Mouse (Mus musculus) heart, embryonic 15.5 days (tissue): ENCODE data around the gene Acap2. TPM values are rescaled to one million over a fixed set of nuclear protein-coding genes. Genes with fewer than 3 reads are reported as not detected.

Source experiments
- ATAC-seq: fragments of 200-750 bp; cut with Nextera tagmentation; replicated peaks from 2 replicates; pipeline ENCODE4 v1.8.0; 2017; ENCODE audit warnings: low read depth, moderate TSS enrichment; ENCODE audit not compliant: insufficient number of reproducible peaks, insufficient read depth, low FRiP score
- H3K27ac ChIP-seq: fragments of 300-500 bp; sonication (generic); 2 replicates; pipeline ENCODE4 v1.5.1; 2015; ENCODE audit warnings: mild to moderate bottlenecking, inconsistent platforms
- H3K27me3 ChIP-seq: fragments of 300-500 bp; sonication (generic); 2 replicates; pipeline ENCODE4 v1.6.1; 2015; ENCODE audit warnings: inconsistent platforms
- H3K36me3 ChIP-seq: fragments of 300-500 bp; sonication (generic); 2 replicates; pipeline ENCODE4 v1.6.1; 2015; ENCODE audit warnings: mild to moderate bottlenecking, inconsistent platforms
- H3K4me1 ChIP-seq: fragments of 300-500 bp; sonication (generic); replicated peaks from 2 replicates; pipeline ENCODE4 v1.6.1; 2015; ENCODE audit warnings: inconsistent platforms
- H3K4me2 ChIP-seq: fragments of 300-500 bp; sonication (generic); 2 replicates; pipeline ENCODE4 v1.6.1; 2015; ENCODE audit warnings: inconsistent platforms, mild to moderate bottlenecking, moderate library complexity
- H3K4me3 ChIP-seq: fragments of 300-500 bp; sonication (generic); 2 replicates; pipeline ENCODE4 v1.5.1; 2015; ENCODE audit warnings: mild to moderate bottlenecking, inconsistent platforms
- H3K9ac ChIP-seq: fragments of 300-500 bp; sonication (generic); 2 replicates; pipeline ENCODE4 v1.6.1; 2015; ENCODE audit warnings: mild to moderate bottlenecking, inconsistent platforms
- H3K9me3 ChIP-seq: fragments of 300-500 bp; sonication (generic); replicated peaks from 2 replicates; pipeline ENCODE4 v1.6.1; 2016; ENCODE audit warnings: inconsistent platforms
- WGBS: fragments of 180-500 bp; shearing (Covaris S2); methylation state at CpG from one replicate; pipeline ENCODE4 v1.1.7; 2015; ENCODE audit warnings: mixed read lengths; 5-methylcytosine and 5-hydroxymethylcytosine counted together
- polyA plus RNA-seq: library from polyadenylated mRNA; unstranded; fragments of >200 nt; fragmentation: Nextera tagmentation; extraction: Ambion mirVana; gene quantifications from 2 replicates; pipeline ENCODE4 v1.2.1, GENCODE M21; 2015

The Acap2 gene
- polyA plus RNA-seq, 1 experiment from 2014 or later = 10.6 TPM

DNA sequence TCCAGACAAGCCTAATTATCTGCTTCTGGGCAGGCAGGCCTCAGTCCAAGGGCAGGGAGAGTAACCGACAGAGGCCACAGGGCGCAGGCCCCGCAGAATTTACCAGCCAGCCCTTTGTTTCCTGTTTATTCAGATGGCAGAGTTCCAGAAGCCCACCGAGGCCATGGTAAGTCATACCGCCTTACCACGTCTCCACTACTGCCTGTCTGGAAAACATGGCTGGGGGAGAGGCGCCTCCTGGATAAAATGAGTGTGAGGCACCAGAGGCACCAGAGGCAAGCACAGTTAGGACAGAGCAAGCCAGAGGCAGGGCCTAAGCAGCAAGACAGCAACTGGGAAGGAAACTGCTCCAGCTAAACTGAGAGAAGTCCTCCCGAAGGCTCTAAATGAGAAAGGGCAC lies 65.5 kb downstream of the Acap2 start:
- Histone ChIP-seq H3K27ac (no peak overlapping the region), H3K9ac (no peak overlapping the region), H3K9me3 (no peaks in the 10 kb centered on the region), H3K36me3 (0 out of 2 replicates have a peak, but pooled peaks cover 3% of the 10 kb centered on the region), H3K4me2 (no peak overlapping the region), H3K4me3 (no peak overlapping the region), H3K27me3 (no peaks in the 10 kb centered on the region), H3K4me1 (no peaks in the 10 kb centered on the region)
- WGBS = 60% methylated on average over 8 of the region's 8 CpGs
- no peak for ATAC-seq

DNA sequence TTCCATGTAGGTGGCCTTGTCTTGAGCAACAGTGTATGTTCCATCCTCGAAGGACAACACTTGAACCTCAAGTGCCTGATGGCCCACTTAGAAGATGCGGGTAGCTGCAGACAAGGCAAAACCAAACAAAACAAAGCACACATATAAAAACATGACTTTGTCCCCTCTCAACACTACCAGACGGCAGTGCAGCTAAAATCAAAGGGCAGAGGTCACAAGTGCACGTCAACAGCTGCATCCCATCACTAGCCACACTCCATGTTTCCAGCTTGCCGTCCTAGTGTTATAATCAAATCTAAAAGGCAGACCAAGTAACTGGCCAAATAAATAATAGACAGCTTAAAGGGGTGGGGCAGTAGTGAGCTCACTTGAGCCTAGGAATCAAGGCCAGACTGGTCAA lies 69.5 kb downstream of the Acap2 start:
- H3K36me3 ChIP-seq = peaks cover 7% of the 10 kb centered on the region; the same call in 1 of the 2 replicates
- H3K4me1 ChIP-seq = no peaks in the 10 kb centered on the region
- no peaks in the 10 kb centered on the region for H3K9me3 ChIP-seq
- H3K27me3 ChIP-seq = no peaks in the 10 kb centered on the region
- no peak overlapping the region for H3K4me3 ChIP-seq
- ATAC-seq = no peak
- no peak overlapping the region for H3K27ac ChIP-seq
- 54% methylated on average over 5 of the region's 5 CpGs for WGBS
- no peak overlapping the region for H3K4me2 ChIP-seq
- H3K9ac ChIP-seq = no peak overlapping the region

DNA sequence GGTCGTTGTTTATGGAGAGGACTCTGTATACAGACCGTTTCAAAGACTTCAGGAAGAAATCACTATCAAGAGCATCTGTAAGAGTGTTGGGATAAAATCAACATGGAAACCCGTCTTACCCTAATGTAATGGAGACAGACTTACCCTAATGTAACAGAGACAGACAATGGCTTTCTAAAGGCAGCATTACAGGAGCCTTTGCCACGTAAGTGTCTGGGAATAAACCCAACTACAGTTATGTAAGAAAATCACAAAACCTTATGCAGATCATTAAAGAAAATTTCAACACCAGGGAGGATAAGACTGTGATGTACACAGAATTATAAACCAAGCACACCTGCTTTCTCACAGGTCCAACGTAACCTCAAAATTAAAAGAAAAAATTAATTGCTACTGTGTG lies 72.9 kb downstream of the Acap2 start:
- no peak for ATAC-seq
- 86% methylated on average over 5 of the region's 5 CpGs for WGBS
- no peaks in the 10 kb centered on the region for H3K4me1 ChIP-seq
- H3K36me3 ChIP-seq = peaks cover 7% of the 10 kb centered on the region; the same call in 1 of the 2 replicates
- no peak overlapping the region for H3K4me2 ChIP-seq
- H3K27me3 ChIP-seq = no peaks in the 10 kb centered on the region
- H3K9me3 ChIP-seq = no peaks in the 10 kb centered on the region
- no peak overlapping the region for H3K9ac ChIP-seq
- no peak overlapping the region for H3K27ac ChIP-seq
- no peak overlapping the region for H3K4me3 ChIP-seq

DNA sequence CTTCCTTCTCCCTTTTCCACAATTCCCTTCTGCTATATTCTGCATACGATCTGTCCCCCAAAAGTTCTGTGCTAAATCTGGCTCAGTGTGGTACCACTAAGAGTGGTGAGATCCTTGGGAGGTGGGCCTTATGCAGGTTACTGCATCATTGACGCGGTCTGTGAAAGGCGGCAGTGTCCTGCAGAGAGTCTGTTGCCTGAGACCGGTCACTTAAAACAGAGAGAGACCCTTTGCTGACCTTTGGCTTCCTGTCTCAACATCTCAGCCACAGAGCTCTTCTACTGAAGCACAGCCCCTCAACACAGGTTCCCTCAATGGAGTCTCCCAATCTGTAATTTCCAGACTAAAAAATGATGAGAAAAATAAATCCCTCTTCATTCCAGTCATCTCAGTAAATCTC lies 76.1 kb downstream of the Acap2 start:
- WGBS = 79% methylated on average over 5 of the region's 5 CpGs
- H3K9me3 ChIP-seq = no peaks in the 10 kb centered on the region
- no peak overlapping the region for H3K27ac ChIP-seq
- no peaks in the 10 kb centered on the region for H3K4me1 ChIP-seq
- H3K36me3 ChIP-seq = peaks cover 12% of the 10 kb centered on the region; the same call in 1 of the 2 replicates
- H3K4me2 ChIP-seq = no peak overlapping the region
- no peak for ATAC-seq
- no peak overlapping the region for H3K9ac ChIP-seq
- no peak overlapping the region for H3K4me3 ChIP-seq
- no peaks in the 10 kb centered on the region for H3K27me3 ChIP-seq

DNA sequence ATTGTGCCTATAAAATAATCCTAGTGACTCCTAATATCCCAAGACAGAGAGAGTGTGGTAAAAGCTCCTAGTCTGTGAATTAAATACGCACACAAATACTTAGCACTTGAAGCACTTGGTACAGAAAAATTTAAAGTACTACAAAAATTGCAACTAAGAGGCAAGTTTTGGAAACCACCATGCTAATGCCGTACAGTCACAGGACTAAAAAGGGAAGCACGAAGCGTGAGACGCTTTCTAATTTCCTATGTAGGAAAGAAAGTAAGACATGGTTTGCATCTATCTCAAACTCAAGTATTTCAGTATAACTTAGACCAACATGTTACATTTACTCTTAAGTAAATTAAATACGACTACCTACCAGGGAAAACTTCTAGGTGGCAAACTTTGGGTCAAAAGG lies 79.4 kb downstream of the Acap2 start:
- no peaks in the 10 kb centered on the region for H3K9me3 ChIP-seq
- no peak overlapping the region for H3K27ac ChIP-seq
- H3K27me3 ChIP-seq = no peaks in the 10 kb centered on the region
- no peak overlapping the region for H3K9ac ChIP-seq
- 94% methylated on average over 6 of the region's 6 CpGs for WGBS
- H3K4me2 ChIP-seq = no peak overlapping the region
- H3K4me1 ChIP-seq = no peaks in the 10 kb centered on the region
- ATAC-seq = no peak
- H3K36me3 ChIP-seq = peaks cover 23% of the 10 kb centered on the region
- no peak overlapping the region for H3K4me3 ChIP-seq

DNA sequence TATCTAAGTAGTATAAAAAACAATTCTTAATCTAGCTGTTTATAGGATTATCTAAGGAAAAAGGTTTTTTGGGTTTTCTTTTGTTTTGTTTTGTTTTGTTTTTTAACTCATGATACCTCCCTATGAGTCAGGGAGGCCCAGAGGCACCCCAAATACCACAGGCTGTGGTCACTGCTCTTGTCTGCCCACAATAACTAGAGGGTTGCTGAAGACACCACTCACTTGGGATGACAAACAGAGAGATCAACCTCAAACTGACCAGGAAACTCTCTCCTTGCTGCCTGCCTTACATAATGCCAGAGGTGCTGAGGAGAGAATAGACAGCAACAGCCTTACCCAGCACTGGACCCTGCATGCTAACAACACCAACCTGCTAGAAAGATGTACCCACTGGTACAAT lies 87.4 kb downstream of the Acap2 start:
- no peak overlapping the region for H3K4me2 ChIP-seq
- no peak overlapping the region for H3K9ac ChIP-seq
- H3K27ac ChIP-seq = no peak overlapping the region
- no peak overlapping the region for H3K4me3 ChIP-seq
- peaks cover 49% of the 10 kb centered on the region for H3K36me3 ChIP-seq
- no peaks in the 10 kb centered on the region for H3K9me3 ChIP-seq
- H3K27me3 ChIP-seq = no peaks in the 10 kb centered on the region
- H3K4me1 ChIP-seq = no peaks in the 10 kb centered on the region
- ATAC-seq = no peak

DNA sequence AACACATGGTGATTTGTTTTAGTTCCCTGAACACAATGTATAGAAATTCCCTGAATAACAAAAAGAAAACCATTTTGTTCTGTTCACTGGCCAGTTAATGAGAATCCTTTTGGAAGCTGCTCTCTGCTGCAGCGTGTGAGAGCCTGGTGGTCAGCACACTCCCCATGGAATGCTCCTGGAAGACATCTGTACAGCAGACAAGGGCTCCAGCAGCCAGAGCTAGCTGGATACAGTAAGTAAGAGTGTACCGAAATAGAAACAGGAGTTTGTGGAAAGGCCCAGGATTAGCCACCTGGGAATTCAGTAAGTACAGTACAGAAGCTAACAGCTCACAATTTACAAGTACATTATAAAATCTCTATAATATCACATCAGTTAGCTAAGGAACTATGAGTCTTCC lies 99.7 kb downstream of the Acap2 start:
- Histone ChIP-seq H3K36me3 (peaks cover 26% of the 10 kb centered on the region), H3K9ac (no peak overlapping the region), H3K9me3 (no peaks in the 10 kb centered on the region), H3K27ac (peak overlapping the region; percentile 55), H3K4me1 (0 out of 2 replicates have a peak, but pooled peaks cover 7% of the 10 kb centered on the region), H3K4me3 (no peak overlapping the region), H3K4me2 (no peak overlapping the region), H3K27me3 (no peaks in the 10 kb centered on the region)
- ATAC-seq = no peak; the same call in 1 of the 2 replicates
- 48% methylated on average over 2 of the region's 2 CpGs for WGBS

DNA sequence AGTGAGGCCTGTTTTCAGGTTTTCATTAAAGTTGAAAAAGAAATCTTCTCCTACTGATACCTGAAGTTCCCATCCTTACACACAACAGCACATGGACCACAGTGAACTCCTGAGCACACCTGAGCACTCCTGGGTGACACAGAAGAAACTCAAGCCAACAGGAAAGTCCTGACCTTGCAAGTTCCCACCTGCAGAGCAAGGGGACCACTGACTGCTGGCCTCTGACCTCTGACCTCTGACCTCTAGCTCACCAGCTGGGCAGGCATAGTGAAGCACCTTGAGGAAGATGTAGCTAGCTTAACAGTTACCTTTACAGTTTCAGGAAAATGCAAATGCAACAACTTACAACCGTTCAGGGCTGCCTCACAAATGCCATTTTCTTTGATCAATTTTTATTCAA lies 101.1 kb downstream of the Acap2 start:
- Histone ChIP-seq H3K4me3 (no peak overlapping the region), H3K9me3 (no peaks in the 10 kb centered on the region), H3K4me2 (no peak overlapping the region), H3K9ac (no peak overlapping the region), H3K36me3 (peaks cover 30% of the 10 kb centered on the region), H3K27ac (no peak overlapping the region), H3K4me1 (0 out of 2 replicates have a peak, but pooled peaks cover 7% of the 10 kb centered on the region), H3K27me3 (no peaks in the 10 kb centered on the region)
- WGBS = 84% methylated on average over 1 of the region's 1 CpGs
- no peak for ATAC-seq

DNA sequence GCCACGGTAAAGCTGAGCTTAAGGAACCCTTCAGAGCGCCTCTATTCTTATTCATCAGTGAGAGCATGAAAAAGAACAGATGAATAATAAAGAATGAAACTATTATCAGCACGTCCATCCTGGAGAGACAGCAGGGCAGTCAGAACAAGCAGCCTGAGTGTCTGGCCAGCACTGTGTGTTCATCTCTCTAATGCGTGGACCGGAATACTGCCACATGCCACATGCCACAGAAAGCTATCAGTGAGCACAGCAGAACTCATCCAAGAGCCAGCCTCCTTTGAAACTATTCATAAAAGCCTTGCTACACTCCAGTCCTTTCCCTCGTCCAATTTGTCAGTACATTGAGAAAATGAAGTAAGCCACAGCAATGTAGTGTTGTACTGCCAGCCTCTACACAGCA lies 107.0 kb downstream of the Acap2 start:
- H3K4me1 ChIP-seq = no peaks in the 10 kb centered on the region
- no peaks in the 10 kb centered on the region for H3K27me3 ChIP-seq
- no peak overlapping the region for H3K9ac ChIP-seq
- no peak overlapping the region for H3K27ac ChIP-seq
- H3K4me2 ChIP-seq = no peak overlapping the region
- ATAC-seq = no peak
- peaks cover 8% of the 10 kb centered on the region; the same call in 1 of the 2 replicates for H3K36me3 ChIP-seq
- no peak overlapping the region for H3K4me3 ChIP-seq
- WGBS = 61% methylated on average over 6 of the region's 6 CpGs
- no peaks in the 10 kb centered on the region for H3K9me3 ChIP-seq

DNA sequence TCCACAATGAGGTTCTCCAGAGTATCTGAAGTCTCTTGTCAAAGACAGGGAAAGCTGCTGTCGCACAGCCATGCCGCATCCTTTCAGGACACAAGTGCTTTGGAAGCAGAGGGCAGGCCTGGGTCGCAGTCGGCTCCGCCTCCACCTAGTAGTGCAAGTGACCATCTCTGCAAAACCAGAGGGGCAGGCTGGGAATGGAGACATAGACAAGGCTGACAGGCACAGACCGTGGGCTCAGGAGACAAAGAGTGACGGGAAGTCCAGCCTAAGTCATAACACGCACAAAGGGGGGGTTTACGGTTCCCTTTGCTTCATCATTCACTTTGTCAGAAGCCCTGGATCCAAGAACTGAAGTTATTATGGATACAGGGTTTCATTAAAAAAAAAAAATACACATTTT lies 107.9 kb downstream of the Acap2 start:
- no peak overlapping the region for H3K27ac ChIP-seq
- no peak for ATAC-seq
- no peak overlapping the region for H3K4me3 ChIP-seq
- H3K4me2 ChIP-seq = no peak overlapping the region
- no peaks in the 10 kb centered on the region for H3K9me3 ChIP-seq
- H3K36me3 ChIP-seq = peaks cover 6% of the 10 kb centered on the region; the same call in 1 of the 2 replicates
- no peaks in the 10 kb centered on the region for H3K27me3 ChIP-seq
- H3K4me1 ChIP-seq = no peaks in the 10 kb centered on the region
- H3K9ac ChIP-seq = no peak overlapping the region
- WGBS = 56% methylated on average over 9 of the region's 9 CpGs

DNA sequence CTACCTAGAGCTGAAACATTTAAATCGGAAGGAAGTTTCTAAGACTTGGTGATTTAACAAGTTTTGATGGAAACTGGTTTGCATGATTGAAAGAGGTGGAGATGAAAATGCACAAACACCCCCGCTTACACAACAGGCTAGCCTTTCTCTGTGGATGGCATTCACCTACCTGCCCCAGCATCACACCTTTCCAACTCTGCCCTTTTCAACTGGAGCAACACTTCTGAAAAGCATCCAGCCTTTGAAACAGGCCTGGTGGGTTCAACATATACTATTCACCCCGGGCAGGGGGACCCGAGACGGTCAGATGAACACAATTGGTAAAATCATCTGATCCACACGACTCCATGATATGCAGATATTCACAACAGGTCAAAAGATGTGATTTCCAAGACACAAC lies 119.2 kb downstream of the Acap2 start:
- peaks cover 15% of the 10 kb centered on the region for H3K4me1 ChIP-seq
- peak overlapping the region; percentile 100 for H3K4me2 ChIP-seq
- no peaks in the 10 kb centered on the region for H3K36me3 ChIP-seq
- no peaks in the 10 kb centered on the region for H3K27me3 ChIP-seq
- H3K9ac ChIP-seq = no peak overlapping the region
- no peaks in the 10 kb centered on the region for H3K9me3 ChIP-seq
- WGBS = 67% methylated on average over 6 of the region's 6 CpGs
- H3K4me3 ChIP-seq = no peak overlapping the region
- H3K27ac ChIP-seq = no peak overlapping the region
- ATAC-seq = no peak

DNA sequence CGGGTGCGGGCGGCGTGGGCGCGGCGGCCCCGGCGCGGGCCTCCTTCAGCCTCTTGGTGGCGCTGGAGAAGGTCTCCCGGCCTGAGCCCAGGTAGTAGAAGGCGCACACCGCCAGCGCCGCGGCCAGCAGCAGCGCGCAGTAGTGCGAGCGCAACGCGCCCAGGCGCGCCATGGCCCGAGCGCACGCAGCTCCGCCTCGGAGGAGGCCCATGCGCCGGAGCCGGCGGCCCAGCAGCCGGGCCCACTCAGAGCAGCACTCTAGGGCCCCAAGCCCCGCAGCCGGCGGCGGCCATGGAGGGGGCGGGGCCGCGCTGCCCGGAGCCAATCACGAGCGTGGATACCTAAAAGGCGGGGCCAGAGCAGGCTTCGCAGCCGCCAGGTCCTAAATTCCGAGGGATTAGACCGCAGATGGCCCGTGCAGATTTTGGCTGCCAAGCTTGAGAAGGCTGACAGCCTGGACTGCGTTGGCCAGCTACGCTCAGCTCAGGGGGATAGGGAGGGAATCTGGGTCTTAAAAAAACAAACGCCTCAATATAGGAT lies 119.8 kb downstream of the Acap2 start, which contains the start of gene Xxylt1:
TSS of gene Xxylt1 (minus strand) at position 308 of the 540 bp plus-strand sequence.
- Histone ChIP-seq H3K27me3 (no peaks in the 10 kb centered on the region), H3K4me2 (peak within 1 kb of the TSS; percentile 100), H3K9me3 (no peaks in the 10 kb centered on the region), H3K9ac (peak within 1 kb of the TSS; percentile 88), H3K27ac (peak within 1 kb of the TSS; percentile 94), H3K4me3 (peak within 1 kb of the TSS; percentile 94), H3K36me3 (no peaks in the 10 kb centered on the region), H3K4me1 (peaks cover 15% of the 10 kb centered on the region)
- under 1% methylated on average over 54 of the region's 54 CpGs for WGBS
- ATAC-seq = peak; percentile 97
